Mouse (Mus musculus) midbrain, postnatal 0 days (tissue): ENCODE data around the gene Ost4. TPM values are rescaled to one million over a fixed set of nuclear protein-coding genes. Genes with fewer than 3 reads are reported as not detected.

Source experiments
- ATAC-seq: fragments of 200-750 bp; cut with Nextera tagmentation; 2 replicates; pipeline ENCODE4 v1.8.0; 2017; ENCODE audit warnings: moderate number of reproducible peaks, mild to moderate bottlenecking, moderate TSS enrichment, moderate library complexity; ENCODE audit not compliant: low FRiP score
- DNase-seq: peaks from one replicate; pipeline ENCODE4 v3.0.0-alpha.2; 2015; ENCODE audit warnings: low spot score
- H3K27ac ChIP-seq: fragments of 300-500 bp; sonication (generic); 2 replicates; pipeline ENCODE4 v1.5.1; 2014; ENCODE audit warnings: low read depth, mild to moderate bottlenecking, low read length, mixed read lengths
- H3K27me3 ChIP-seq: fragments of 300-500 bp; sonication (generic); 2 replicates; pipeline ENCODE4 v1.6.1; 2014; ENCODE audit warnings: low read length, control low read depth, mixed read lengths; ENCODE audit not compliant: insufficient read depth
- H3K36me3 ChIP-seq: fragments of 300-500 bp; sonication (generic); 2 replicates; pipeline ENCODE4 v1.6.1; 2014; ENCODE audit warnings: low read length, control low read depth, mixed read lengths; ENCODE audit not compliant: insufficient read depth
- H3K4me1 ChIP-seq: fragments of 300-500 bp; sonication (generic); 2 replicates; pipeline ENCODE4 v1.6.1; 2014; ENCODE audit warnings: mild to moderate bottlenecking, control low read depth, antibody characterized with exemption, low read length, mixed read lengths; ENCODE audit not compliant: insufficient read depth
- H3K4me2 ChIP-seq: fragments of 300-500 bp; sonication (generic); 2 replicates; pipeline ENCODE4 v1.6.1; 2014; ENCODE audit warnings: low read depth, mild to moderate bottlenecking, low read length, mixed read lengths; ENCODE audit not compliant: poor library complexity, severe bottlenecking
- H3K4me3 ChIP-seq: fragments of 300-500 bp; sonication (generic); 2 replicates; pipeline ENCODE4 v1.5.1; 2014; ENCODE audit warnings: low read depth, mild to moderate bottlenecking, low read length, moderate library complexity
- H3K9ac ChIP-seq: fragments of 300-500 bp; sonication (generic); replicated peaks from 2 replicates; pipeline ENCODE4 v1.6.1; 2014; ENCODE audit warnings: mild to moderate bottlenecking, low read length, moderate library complexity, mixed read lengths; ENCODE audit not compliant: poor library complexity, severe bottlenecking
- H3K9me3 ChIP-seq: fragments of 300-500 bp; sonication (generic); 2 replicates; pipeline ENCODE4 v1.6.1; 2016; ENCODE audit warnings: low read length, control low read depth
- CTCF ChIP-seq: IDR thresholded peaks from 2 replicates; pipeline ENCODE4 v1.5.1; 2016; ENCODE audit warnings: antibody characterized with exemption, mild to moderate bottlenecking
- WGBS: fragments of 180-500 bp; shearing (Covaris S2); extraction: QIAGEN DNeasy Blood & Tissue Kit; methylation state at CpG from one replicate; pipeline ENCODE4 v1.1.7; 2014; 5-methylcytosine and 5-hydroxymethylcytosine counted together
- polyA plus RNA-seq: library from polyadenylated mRNA; unstranded; fragments of >200 nt; fragmentation: Nextera tagmentation; extraction: Ambion mirVana; gene quantifications from 2 replicates; pipeline ENCODE4 v1.2.1, GENCODE M21; 2015
- total RNA-seq: library from RNA; depleted of rRNA; stranded (reverse); fragments of >200 nt; gene quantifications from 2 replicates; pipeline ENCODE4 v1.2.3, GENCODE M21; 2014

Gene Ost4
- total and polyA plus RNA-seq, 2 experiments from 2014 or later, result 123 to 175 TPM

- peaks cover 3% of the 10 kb centered on the region; the same call in 1 of the 2 replicates for H3K4me1 ChIP-seq
- peak overlapping the region; percentile 62 for H3K4me2 ChIP-seq
- TF ChIP-seq CTCF, result no peak
- 82% methylated on average over 6 of the region's 6 CpGs for WGBS
- H3K36me3 ChIP-seq, result no peaks in the 10 kb centered on the region
- no peak overlapping the region for H3K9ac ChIP-seq
- DNase-seq (no peak), ATAC-seq (no peak)
- H3K27me3 ChIP-seq, result no peaks in the 10 kb centered on the region
- no peaks in the 10 kb centered on the region for H3K9me3 ChIP-seq
- H3K4me3 ChIP-seq, result peak overlapping the region; percentile 68
- no peak overlapping the region for H3K27ac ChIP-seq
Observed at GRCm38 (mm10) chr5:30944344-30944743, 36.8 kb upstream of the Ost4 start.

GRCm38 (mm10) chr5:30943004-30943403 is 35.4 kb upstream of the Ost4 start:
- TF ChIP-seq CTCF, result peak; percentile 48
- 94% methylated on average over 2 of the region's 2 CpGs for WGBS
- H3K27me3 ChIP-seq, result no peaks in the 10 kb centered on the region
- H3K9ac ChIP-seq, result no peak overlapping the region
- H3K36me3 ChIP-seq, result no peaks in the 10 kb centered on the region
- no peak overlapping the region for H3K4me3 ChIP-seq
- no peaks in the 10 kb centered on the region for H3K9me3 ChIP-seq
- H3K27ac ChIP-seq, result no peak overlapping the region
- H3K4me2 ChIP-seq, result no peak overlapping the region
- H3K4me1 ChIP-seq, result peaks cover 3% of the 10 kb centered on the region; the same call in 1 of the 2 replicates
- DNase-seq (no peak), ATAC-seq (no peak)

- ATAC-seq, result no peak
- WGBS, result 91% methylated on average over 5 of the region's 5 CpGs
Observed at GRCm38 (mm10) chr5:30934725-30935461, 27.3 kb upstream of the Ost4 start.

GRCm38 (mm10) chr5:30933705-30934104 is 26.1 kb upstream of the Ost4 start:
- Histone ChIP-seq H3K9ac (no peak overlapping the region), H3K4me3 (no peak overlapping the region), H3K4me1 (no peaks in the 10 kb centered on the region), H3K27ac (no peak overlapping the region), H3K27me3 (no peaks in the 10 kb centered on the region), H3K36me3 (peaks cover 13% of the 10 kb centered on the region), H3K4me2 (no peak overlapping the region), H3K9me3 (no peaks in the 10 kb centered on the region)
- DNase-seq (no peak), ATAC-seq (no peak)
- WGBS, result 70% methylated on average over 5 of the region's 5 CpGs
- no peak for TF ChIP-seq CTCF

More at GRCm38 (mm10) chr5:30934725-30935461, 27.3 kb upstream of the Ost4 start:
- no peaks in the 10 kb centered on the region for H3K9me3 ChIP-seq
- TF ChIP-seq CTCF, result peak; percentile 42
- H3K9ac ChIP-seq, result no peak overlapping the region
- no peak overlapping the region for H3K27ac ChIP-seq
- peak; percentile 31 for DNase-seq
- H3K4me1 ChIP-seq, result no peaks in the 10 kb centered on the region
- no peak overlapping the region for H3K4me2 ChIP-seq
- peaks cover 13% of the 10 kb centered on the region for H3K36me3 ChIP-seq
- no peak overlapping the region for H3K4me3 ChIP-seq
- H3K27me3 ChIP-seq, result no peaks in the 10 kb centered on the region

- Histone ChIP-seq H3K9ac (no peak overlapping the region), H3K27me3 (no peaks in the 10 kb centered on the region), H3K4me3 (no peak overlapping the region), H3K9me3 (no peaks in the 10 kb centered on the region), H3K4me2 (no peak overlapping the region), H3K36me3 (peaks cover 13% of the 10 kb centered on the region), H3K27ac (no peak overlapping the region), H3K4me1 (no peaks in the 10 kb centered on the region)
- no peak for TF ChIP-seq CTCF
- ATAC-seq (no peak), DNase-seq (no peak)
- whole genome bisulfite sequencing, result 80% methylated on average over 4 of the region's 4 CpGs
Observed at GRCm38 (mm10) chr5:30931378-30931777, 23.8 kb upstream of the Ost4 start.

- ATAC-seq, result no peak
- H3K9ac ChIP-seq, result no peak overlapping the region
- TF ChIP-seq CTCF, result no peak
- no peak overlapping the region for H3K4me2 ChIP-seq
- DNase-seq, result no peak
- 83% methylated on average over 6 of the region's 6 CpGs for WGBS
- H3K4me3 ChIP-seq, result no peak overlapping the region
- H3K36me3 ChIP-seq, result peaks cover 13% of the 10 kb centered on the region
- no peak overlapping the region for H3K27ac ChIP-seq
- no peaks in the 10 kb centered on the region for H3K27me3 ChIP-seq
- H3K4me1 ChIP-seq, result no peaks in the 10 kb centered on the region
- H3K9me3 ChIP-seq, result no peaks in the 10 kb centered on the region
Observed at GRCm38 (mm10) chr5:30930846-30931245, 23.3 kb upstream of the Ost4 start.
